In genomic region chr4:115133621-115134295, GRCm38 (mm10) we compare ENCODE assay signal across 8 mouse cellular contexts. TPM values are rescaled to one million over a fixed set of nuclear protein-coding genes. Genes with fewer than 3 reads are reported as not detected.
DNase-seq lines count a peak whose midpoint lies in the region; ATAC-seq and TF ChIP-seq lines count a peak whose summit lies in the region.

Gene Cyp4x1, minus strand, starts transcription at chr4:115134281.

- in situ Hi-C loops in ES-E14 (cut with MboI; ENCODE audit: low sequenced_read_pairs in 2 of 2, unreplicated experiment in 2 of 2) = no loop called here

- peak; percentile 95 for ATAC-seq in cerebellum, adult (ENCODE audit: insufficient number of reproducible peaks, low FRiP score, low TSS enrichment)
- ATAC-seq in forebrain, embryonic 14.5 days = peak; percentile 86
- ATAC-seq in midbrain, embryonic 13.5 days = peak; percentile 91

- H3K36me3 ChIP-seq in ES-E14 (ENCODE audit: control insufficient read depth, insufficient read depth, low read length, poor library complexity, severe bottlenecking) = no peaks in the 10 kb centered on the region
- no peaks in the 10 kb centered on the region for H3K36me3 ChIP-seq in forebrain, embryonic 14.5 days (ENCODE audit: control insufficient read depth, insufficient read depth, low read length)
- no peaks in the 10 kb centered on the region for H3K36me3 ChIP-seq in midbrain, embryonic 13.5 days

- peak within 1 kb of the TSS; percentile 69 for H3K4me2 ChIP-seq in forebrain, embryonic 14.5 days (ENCODE audit: low read length)
- H3K4me2 ChIP-seq in midbrain, embryonic 13.5 days (replicated peaks) = peak within 1 kb of the TSS; percentile 76

- 0 out of 2 replicates have a peak, but pooled peaks cover 10% of the 10 kb centered on the region for H3K27me3 ChIP-seq in forebrain, embryonic 14.5 days (replicated peaks; ENCODE audit: control insufficient read depth, insufficient read depth, low read length)
- H3K27me3 ChIP-seq in midbrain, embryonic 13.5 days = peaks cover 7% of the 10 kb centered on the region; the same call in 1 of the 2 replicates

- no peak within 1 kb of the TSS for H3K9ac ChIP-seq in ES-E14 (ENCODE audit: insufficient read depth, low read depth, low read length, poor library complexity, severe bottlenecking)
- H3K9ac ChIP-seq in forebrain, embryonic 14.5 days (ENCODE audit: low read length) = peak within 1 kb of the TSS; percentile 56
- peak within 1 kb of the TSS; percentile 69 for H3K9ac ChIP-seq in midbrain, embryonic 13.5 days (replicated peaks)

- H3K4me1 ChIP-seq in ES-E14 (ENCODE audit: control insufficient read depth in 2 of 2, insufficient read depth in 2 of 2, low read length in 2 of 2, poor library complexity in 1 of 2) = peaks cover 0 to 2% of the 10 kb centered on the region in 2 experiments; a peak in 1 of 4 replicates
- H3K4me1 ChIP-seq in forebrain, embryonic 14.5 days (ENCODE audit: control insufficient read depth, insufficient read depth, low read length) = no peaks in the 10 kb centered on the region
- peaks cover 15% of the 10 kb centered on the region; the same call in 1 of the 2 replicates for H3K4me1 ChIP-seq in midbrain, embryonic 13.5 days (replicated peaks)

- no peaks in the 10 kb centered on the region for H3K9me3 ChIP-seq in ES-E14 (ENCODE audit: control insufficient read depth, insufficient read depth, low read depth, low read length)
- H3K9me3 ChIP-seq in forebrain, embryonic 14.5 days (replicated peaks; ENCODE audit: control insufficient read depth, low read length) = no peaks in the 10 kb centered on the region
- no peaks in the 10 kb centered on the region for H3K9me3 ChIP-seq in midbrain, embryonic 13.5 days

- H3K4me3 ChIP-seq in ES-E14 (ENCODE audit: insufficient read depth in 1 of 2, low read depth in 1 of 2, low read length in 2 of 2, poor library complexity in 1 of 2, severe bottlenecking in 1 of 2) = peak within 1 kb of the TSS; percentile 21 to 25; a peak in 3 of 4 replicates
- peak within 1 kb of the TSS; percentile 42 for H3K4me3 ChIP-seq in forebrain, embryonic 14.5 days (ENCODE audit: low read depth, low read length)
- peak within 1 kb of the TSS; percentile 53 for H3K4me3 ChIP-seq in midbrain, embryonic 13.5 days (replicated peaks)

- no peak within 1 kb of the TSS for H3K27ac ChIP-seq in ES-E14 (ENCODE audit: insufficient read depth, low read depth, low read length, poor library complexity, severe bottlenecking)
- peak within 1 kb of the TSS; percentile 58 for H3K27ac ChIP-seq in forebrain, embryonic 14.5 days (ENCODE audit: low read depth, low read length)
- peak within 1 kb of the TSS; percentile 46; the same call in 1 of the 2 replicates for H3K27ac ChIP-seq in midbrain, embryonic 13.5 days

- WGBS in forebrain, embryonic 14.5 days = under 1% methylated on average over 29 of the region's 29 CpGs
- under 1% methylated on average over 29 of the region's 29 CpGs for WGBS in midbrain, embryonic 13.5 days

- DNase-seq in ES-E14 (ENCODE audit: low read depth, low spot score) = peak; percentile 27
- DNase-seq in forebrain, embryonic 14.5 days (ENCODE audit: low spot score) = peak; percentile 60
- DNase-seq in layer of hippocampus, adult 9-10 months (ENCODE audit: low spot score) = peak; percentile 33
- DNase-seq in adrenal gland, postnatal 36 days = no peak
- DNase-seq in adrenal gland, postnatal 14 days = no peak
- DNase-seq in gastrocnemius, postnatal 4 days (ENCODE audit: low spot score in 2 of 2) = no peak

TF ChIP-seq in ES-E14, 5 proteins besides CTCF, POLR2A, EP300 and RAD21:
- TF ChIP-seq CHD2 (IDR thresholded peaks at IDR 0.05; ENCODE audit: low read depth, low read length) (no peak), ZC3H11A (IDR thresholded peaks at IDR 0.05; ENCODE audit: borderline replicate concordance, low read depth, low read length) (no peak), ZNF384 (IDR thresholded peaks at IDR 0.05; ENCODE audit: low read depth, low read length) (no peak)

RNA-seq across cellular contexts. Expression of gene Cyp4x1, which starts in this region (rescaled TPM):
- 0.11 and 0.36 TPM in 2 replicates for total RNA-seq in ES-E14 (2012; rRNA removed)
- polyA plus RNA-seq in forebrain, embryonic 14.5 days (2014; fragmentation: Nextera tagmentation; extraction: Ambion mirVana) = 2.5 and 4.0 TPM in 2 replicates
- 3.6 and 4.4 TPM in 2 replicates for polyA plus RNA-seq in midbrain, embryonic 13.5 days (2015; fragmentation: Nextera tagmentation; extraction: Ambion mirVana)
- total RNA-seq in adrenal gland, postnatal 36 days (2021) = not detected
- 0.26 TPM in 1 of 2 replicates, not detected in the other for total RNA-seq in adrenal gland, postnatal 14 days (2021)
- under 1 TPM in 1 of 2 experiments, not detected in 1; 0.07 TPM for total RNA-seq in gastrocnemius, postnatal 4 days (2021)

Comparison
In these comparisons a context has a peak if more than half of its experiments do, and no peak if none do; other contexts are left out.
1. Peak in DNase-seq and H3K4me3 ChIP-seq in ES-E14; RNA of the gene not detected or under 1 TPM.
2. DNase-seq: peak in forebrain, embryonic 14.5 days (single experiment) and layer of hippocampus, adult 9-10 months (single experiment); none in adrenal gland, postnatal 36 days (0 of 2), adrenal gland, postnatal 14 days (single experiment) and gastrocnemius, postnatal 4 days (0 of 2).
3. Peak in every context shown above with its lines, with median percentiles within 50 percentile points of each other: H3K4me3 ChIP-seq and ATAC-seq.